Mouse (Mus musculus) brain, embryonic 14.5 days (tissue): Measurements from ENCODE around the gene Endou. TPM values are rescaled to one million over a fixed set of nuclear protein-coding genes. Genes with fewer than 3 reads are reported as not detected.

ENCODE experiments used
- DNase-seq: peaks from one replicate; pipeline ENCODE4 v3.0.0-alpha.2; 2011; ENCODE audit warnings: low read depth
- CTCF ChIP-seq: fragments of 200-500 bp; IDR thresholded peaks from 2 replicates; pipeline ENCODE4 v1.5.1; 2012; ENCODE audit warnings: inconsistent platforms, mild to moderate bottlenecking, moderate library complexity, borderline replicate concordance; ENCODE audit not compliant: insufficient read depth, insufficient read length; ENCODE audit errors: extremely low read depth
- POLR2A ChIP-seq: fragments of 200-500 bp; IDR thresholded peaks from 2 replicates; pipeline ENCODE4 v1.6.1; 2012; ENCODE audit warnings: mild to moderate bottlenecking, inconsistent platforms, borderline replicate concordance; ENCODE audit not compliant: poor library complexity, insufficient read depth, insufficient read length, severe bottlenecking; ENCODE audit errors: extremely low read depth
- polyA plus RNA-seq: library from polyadenylated mRNA; depleted of rRNA; stranded (reverse); fragments of >200 nt; gene quantifications from 2 replicates; pipeline ENCODE4 v1.2.3, GENCODE M21; 2012

Gene Endou
- polyA plus RNA-seq, 1 experiment: 0.90 TPM

- DNase-seq: peak; percentile 82
- TF ChIP-seq POLR2A: no peak
Measured at GRCm38 (mm10) chr15:97766194-97766593, 35.1 kb upstream of the Endou start.

DNA sequence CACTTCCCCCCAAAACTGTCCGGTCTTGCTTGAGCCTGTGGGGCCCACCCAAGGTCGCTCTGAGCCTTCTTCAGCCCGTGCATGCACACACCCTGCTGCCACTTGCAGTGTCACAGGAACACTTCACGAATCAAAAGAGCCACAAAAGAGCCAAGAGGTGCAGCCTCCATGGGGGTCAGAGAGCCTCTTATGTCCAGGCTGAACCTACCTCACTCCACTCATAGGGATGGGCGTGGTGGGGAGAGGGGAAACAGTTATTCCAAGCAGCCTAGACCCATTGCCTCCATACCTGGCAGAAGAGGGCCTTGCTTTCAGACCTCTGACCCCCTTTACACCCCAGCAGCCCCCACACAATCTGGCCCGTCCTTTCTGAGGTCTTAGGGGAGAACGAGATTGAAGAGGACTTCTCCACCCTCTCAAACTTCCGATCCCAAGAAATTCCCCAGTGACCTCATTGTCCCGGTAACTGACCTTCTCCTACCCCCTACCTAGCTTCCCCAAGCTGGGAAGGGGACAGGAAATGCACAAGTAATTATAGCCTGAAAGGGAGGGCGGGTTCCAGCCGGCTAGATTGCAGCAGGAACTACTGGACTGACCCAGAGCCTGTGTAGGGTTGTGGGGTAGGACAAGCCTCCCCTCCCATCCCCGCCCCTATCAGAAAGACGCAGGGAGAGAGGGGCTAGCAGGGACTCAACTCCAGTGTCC, 34.1 kb upstream of the Endou start:
- TF ChIP-seq POLR2A (no peak), CTCF (no peak)
- no peak for DNase-seq

DNA sequence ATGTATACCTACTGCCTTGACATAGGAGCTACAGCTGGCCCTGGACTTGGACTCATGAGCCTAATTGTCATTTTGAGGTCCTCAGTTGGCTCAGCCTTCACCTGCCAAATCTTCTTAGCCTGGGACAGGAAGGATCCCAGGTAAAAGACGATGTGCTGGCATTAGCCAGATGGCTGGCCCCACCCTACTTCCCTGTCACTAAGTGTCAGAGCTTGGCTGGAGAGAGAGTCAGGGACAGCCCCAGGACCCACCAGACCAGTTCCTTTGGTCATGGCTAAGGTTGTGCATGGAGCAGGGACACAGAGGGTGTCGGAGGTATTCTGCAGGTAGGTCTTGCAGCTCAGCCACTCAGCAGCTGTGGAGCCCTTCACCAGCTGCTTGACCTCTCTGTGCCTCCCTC, 33.4 kb upstream of the Endou start:
- no peak for DNase-seq
- TF ChIP-seq POLR2A: no peak
- TF ChIP-seq CTCF: no peak

GRCm38 (mm10) chr15:97763256-97764049, 32.3 kb upstream of the Endou start:
- no peak for DNase-seq
- TF ChIP-seq CTCF (no peak), POLR2A (no peak)

- TF ChIP-seq CTCF: no peak
- no peak for TF ChIP-seq POLR2A
- DNase-seq: no peak
Measured at GRCm38 (mm10) chr15:97762733-97763132, 31.6 kb upstream of the Endou start.

- TF ChIP-seq POLR2A (no peak), CTCF (no peak)
- DNase-seq: no peak
Measured at GRCm38 (mm10) chr15:97761438-97761837, 30.3 kb upstream of the Endou start.

- DNase-seq: no peak
- no peak for TF ChIP-seq CTCF
- TF ChIP-seq POLR2A: no peak
Measured at GRCm38 (mm10) chr15:97760952-97761351, 29.8 kb upstream of the Endou start.

GRCm38 (mm10) chr15:97760006-97760405, 28.9 kb upstream of the Endou start:
- DNase-seq: no peak
- TF ChIP-seq CTCF (no peak), POLR2A (no peak)

GRCm38 (mm10) chr15:97755361-97755760, 24.2 kb upstream of the Endou start:
- TF ChIP-seq CTCF: no peak
- no peak for DNase-seq

DNA sequence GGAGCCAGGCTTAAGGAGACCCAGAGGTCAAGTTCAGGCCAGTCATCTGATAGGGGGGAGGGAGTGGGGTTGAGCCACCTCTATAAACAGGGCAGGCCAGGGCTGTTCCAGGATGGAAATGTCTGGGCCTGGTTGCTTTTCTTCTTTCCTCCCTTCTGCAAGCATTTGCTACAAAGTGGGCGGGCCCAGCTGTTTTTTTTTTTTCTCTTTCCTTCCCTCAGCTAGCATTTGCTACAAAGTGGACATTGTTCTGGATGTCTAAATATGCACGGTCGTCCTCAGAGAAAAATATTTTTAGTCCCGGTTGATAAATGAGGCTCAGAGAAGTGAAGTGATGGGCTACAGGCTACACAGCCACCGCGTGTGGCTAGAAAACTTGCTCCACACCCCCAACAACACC, 23.3 kb upstream of the Endou start:
- TF ChIP-seq CTCF (no peak), POLR2A (no peak)
- DNase-seq: no peak

GRCm38 (mm10) chr15:97752491-97752890, 21.4 kb upstream of the Endou start:
- DNase-seq: no peak
- no peak for TF ChIP-seq CTCF
- TF ChIP-seq POLR2A: no peak

GRCm38 (mm10) chr15:97751676-97752075, 20.5 kb upstream of the Endou start:
- peak; percentile 22; the same call in 1 of the 2 replicates for TF ChIP-seq CTCF
- TF ChIP-seq POLR2A: no peak

DNA sequence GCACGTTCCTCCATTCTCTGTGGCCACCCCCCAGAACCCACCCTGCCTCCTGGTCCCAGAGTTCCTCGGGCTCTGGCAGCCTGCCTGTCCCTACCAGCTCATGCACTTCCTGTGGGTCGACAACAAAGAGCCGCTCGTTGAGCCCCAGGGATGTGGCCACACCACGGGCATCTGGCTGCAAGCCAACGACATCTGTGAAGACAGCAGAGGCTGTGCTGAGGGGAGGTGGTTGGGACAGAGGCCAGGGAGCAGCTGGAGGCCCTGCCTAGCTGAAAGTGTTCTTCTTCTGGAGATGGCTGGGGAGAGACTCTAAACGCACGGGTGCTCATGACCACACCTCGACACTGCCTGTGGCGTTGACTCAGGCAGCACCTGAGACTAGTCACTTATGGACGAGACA, 19.6 kb upstream of the Endou start:
- DNase-seq: peak; percentile 95
- TF ChIP-seq CTCF: no peak
- no peak for TF ChIP-seq POLR2A

More at GRCm38 (mm10) chr15:97751676-97752075, 20.5 kb upstream of the Endou start:
- DNase-seq: no peak

GRCm38 (mm10) chr15:97749841-97750240, 18.7 kb upstream of the Endou start:
- TF ChIP-seq POLR2A: no peak
- no peak for TF ChIP-seq CTCF
- no peak for DNase-seq

GRCm38 (mm10) chr15:97749397-97749796, 18.3 kb upstream of the Endou start:
- no peak for DNase-seq
- no peak for TF ChIP-seq CTCF
- TF ChIP-seq POLR2A: no peak

DNA sequence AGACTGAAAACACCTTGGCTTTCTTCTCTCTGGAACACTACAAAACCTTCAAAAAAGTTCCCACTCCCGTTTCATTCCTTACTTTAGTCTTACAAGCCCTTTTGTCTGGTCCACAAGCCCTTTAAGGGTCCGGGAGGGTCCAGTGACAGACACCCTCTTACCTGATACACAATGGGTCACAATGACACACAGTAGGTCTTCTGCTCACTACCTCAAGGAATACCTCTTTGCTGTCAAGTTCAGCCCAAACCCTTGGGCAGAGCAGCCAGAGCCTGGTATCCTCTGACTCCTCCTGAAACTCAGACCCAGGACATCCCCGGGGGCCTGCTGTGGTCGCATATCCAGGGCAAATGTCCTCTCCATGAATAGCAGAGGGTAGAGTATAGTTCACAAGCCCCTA, 17.8 kb upstream of the Endou start:
- no peak for DNase-seq

More for the DNA sequence above, 17.8 kb upstream of the Endou start:
- TF ChIP-seq POLR2A: no peak
- TF ChIP-seq CTCF: no peak
